ENCODE assay signal across 8 mouse cellular contexts in the genomic region with DNA sequence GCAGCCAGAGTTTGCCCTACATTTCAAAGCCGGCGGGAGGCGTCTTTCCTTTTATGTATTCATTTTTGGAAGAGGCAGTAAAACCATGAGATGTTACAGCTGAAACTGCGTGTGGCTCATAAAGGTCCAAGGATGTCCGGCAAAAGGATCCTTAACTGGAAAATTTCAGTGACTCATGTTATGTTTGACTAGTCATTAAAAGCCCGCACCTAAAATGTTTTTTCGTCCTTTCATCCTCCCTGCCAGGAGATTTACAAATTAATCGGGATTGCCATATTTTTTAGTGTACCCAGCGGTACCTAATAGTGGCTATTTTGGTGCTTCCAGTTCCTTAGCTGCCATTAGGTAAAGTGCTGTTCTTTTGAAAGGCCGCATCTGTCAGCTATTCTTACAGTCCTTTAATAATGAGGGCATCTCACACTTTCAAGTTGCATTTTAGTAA. TPM values are rescaled to one million over a fixed set of nuclear protein-coding genes. Genes with fewer than 3 reads are reported as not detected.
DNase-seq lines count a peak whose midpoint lies in the region; ATAC-seq and TF ChIP-seq lines count a peak whose summit lies in the region.
"Had no signal": no experiment of that assay in that cellular context is flagged by ENCODE, and none has a peak within 500 bp of the region (broad histone marks: within the 10 kb centered on the region; RNA-seq: fewer than 3 reads in every experiment).

No protein-coding gene starts in this region.

- H3K4me3 ChIP-seq in liver, adult 2 months (ENCODE audit: insufficient read depth, low read depth, low read length) = peak overlapping the region; percentile 75
- peak overlapping the region; percentile 98 for H3K4me3 ChIP-seq in embryonic facial prominence, embryonic 15.5 days (replicated peaks)
- peak overlapping the region; percentile 98 for H3K4me3 ChIP-seq in intestine, embryonic 16.5 days (ENCODE audit: low read length)
- H3K4me3 ChIP-seq in neural tube, embryonic 14.5 days (ENCODE audit: low read depth, low read length) = peak overlapping the region; percentile 92

- peaks cover 8% of the 10 kb centered on the region for H3K4me1 ChIP-seq in liver, adult 2 months (ENCODE audit: control insufficient read depth, insufficient read depth, low read length)
- H3K4me1 ChIP-seq in embryonic facial prominence, embryonic 15.5 days = peaks cover 15% of the 10 kb centered on the region
- H3K4me1 ChIP-seq in intestine, embryonic 16.5 days (ENCODE audit: control insufficient read depth, insufficient read depth, low read length) = peaks cover 13% of the 10 kb centered on the region
- peaks cover 15% of the 10 kb centered on the region for H3K4me1 ChIP-seq in neural tube, embryonic 14.5 days (ENCODE audit: control insufficient read depth, insufficient read depth, low read length)

- H3K9me3 ChIP-seq in embryonic facial prominence, embryonic 15.5 days (replicated peaks) = no peaks in the 10 kb centered on the region
- H3K9me3 ChIP-seq in intestine, embryonic 16.5 days (ENCODE audit: control insufficient read depth, low read length) = no peaks in the 10 kb centered on the region
- no peaks in the 10 kb centered on the region for H3K9me3 ChIP-seq in neural tube, embryonic 14.5 days (ENCODE audit: control insufficient read depth, low read length)

- no peaks in the 10 kb centered on the region for H3K27me3 ChIP-seq in liver, adult 2 months (ENCODE audit: control insufficient read depth, insufficient read depth, low read length)
- H3K27me3 ChIP-seq in embryonic facial prominence, embryonic 15.5 days = no peaks in the 10 kb centered on the region
- no peaks in the 10 kb centered on the region for H3K27me3 ChIP-seq in intestine, embryonic 16.5 days (replicated peaks; ENCODE audit: control insufficient read depth, insufficient read depth, low read length)
- no peaks in the 10 kb centered on the region for H3K27me3 ChIP-seq in neural tube, embryonic 14.5 days (ENCODE audit: control insufficient read depth, insufficient read depth, low read length)

- 10% methylated on average over 10 of the region's 10 CpGs for WGBS in liver, adult 2 months
- 17% methylated on average over 10 of the region's 10 CpGs for WGBS in embryonic facial prominence, embryonic 15.5 days
- WGBS in intestine, embryonic 16.5 days = 12% methylated on average over 10 of the region's 10 CpGs
- WGBS in neural tube, embryonic 14.5 days = 9% methylated on average over 10 of the region's 10 CpGs

- DNase-seq in liver, adult 2 months (ENCODE audit: extremely low read depth, low read depth, low spot score) = no peak
- no peak for DNase-seq in liver
- no peak for DNase-seq in left cerebral cortex, adult 18-20 months (ENCODE audit: low spot score in 2 of 2)
- DNase-seq in MN1 (ENCODE audit: low spot score) = no peak

- peak overlapping the region; percentile 55 for H3K4me2 ChIP-seq in embryonic facial prominence, embryonic 15.5 days (replicated peaks)
- H3K4me2 ChIP-seq in intestine, embryonic 16.5 days (ENCODE audit: low read depth, low read length) = peak overlapping the region; percentile 48
- H3K4me2 ChIP-seq in neural tube, embryonic 14.5 days (ENCODE audit: low read depth, low read length) = peak overlapping the region; percentile 72

- H3K9ac ChIP-seq in liver, adult 2 months (ENCODE audit: low read depth, low read length) = peak overlapping the region; percentile 75
- H3K9ac ChIP-seq in embryonic facial prominence, embryonic 15.5 days = peak overlapping the region; percentile 58
- H3K9ac ChIP-seq in intestine, embryonic 16.5 days (ENCODE audit: low read depth, low read length) = peak overlapping the region; percentile 74
- peak overlapping the region; percentile 82 for H3K9ac ChIP-seq in neural tube, embryonic 14.5 days (replicated peaks; ENCODE audit: low read depth, low read length)

- peak overlapping the region; percentile 84 for H3K27ac ChIP-seq in liver, adult 2 months (replicated peaks; ENCODE audit: insufficient read depth, low read depth, low read length)
- peak overlapping the region; percentile 92 for H3K27ac ChIP-seq in embryonic facial prominence, embryonic 15.5 days (replicated peaks)
- H3K27ac ChIP-seq in intestine, embryonic 16.5 days (ENCODE audit: low read length) = peak overlapping the region; percentile 71
- H3K27ac ChIP-seq in neural tube, embryonic 14.5 days (ENCODE audit: low read depth, low read length) = peak overlapping the region; percentile 94

- no peak for TF ChIP-seq CTCF in liver, adult 2 months (IDR thresholded peaks at IDR 0.05; ENCODE audit: low read depth, low read length)

- TF ChIP-seq POLR2A in liver, adult 2 months (IDR thresholded peaks at IDR 0.05; ENCODE audit: extremely low read depth, insufficient read depth, low read length) = no peak

- H3K79me2 ChIP-seq in liver, adult 2 months (ENCODE audit: control insufficient read depth, insufficient read depth, low read length) = peaks cover 15% of the 10 kb centered on the region; the same call in 1 of the 2 replicates

- no peak for ATAC-seq in embryonic facial prominence, embryonic 15.5 days (ENCODE audit: insufficient number of reproducible peaks, low FRiP score, low TSS enrichment, low read depth)
- ATAC-seq in intestine, embryonic 16.5 days = no peak
- peak; percentile 0; the same call in 1 of the 2 replicates for ATAC-seq in neural tube, embryonic 14.5 days (ENCODE audit: low read depth)

- H3K36me3 ChIP-seq in liver, adult 2 months (ENCODE audit: control insufficient read depth, insufficient read depth, low read length) = no peaks in the 10 kb centered on the region
- no peaks in the 10 kb centered on the region for H3K36me3 ChIP-seq in embryonic facial prominence, embryonic 15.5 days
- no peaks in the 10 kb centered on the region for H3K36me3 ChIP-seq in intestine, embryonic 16.5 days (ENCODE audit: control insufficient read depth, insufficient read depth, low read length)
- H3K36me3 ChIP-seq in neural tube, embryonic 14.5 days (ENCODE audit: control insufficient read depth, insufficient read depth, low read length) = no peaks in the 10 kb centered on the region

RNA-seq across cellular contexts. Expression of a gene that starts 0.6 kb away (rescaled TPM):
- total RNA-seq in liver, adult 2 months (2014; rRNA removed) = 35.9 and 37.9 TPM in 2 replicates
- 17.6 and 19.7 TPM in 2 replicates for polyA plus RNA-seq in liver, adult 2 months (2012; rRNA removed)
- polyA plus RNA-seq in embryonic facial prominence, embryonic 15.5 days (2015; fragmentation: Nextera tagmentation; extraction: Ambion mirVana) = 77.0 and 77.7 TPM in 2 replicates
- polyA plus RNA-seq in intestine, embryonic 16.5 days (2015; fragmentation: Nextera tagmentation; extraction: Ambion mirVana) = 53.0 and 54.9 TPM in 2 replicates
- 53.2 and 59.1 TPM in 2 replicates for polyA plus RNA-seq in neural tube, embryonic 14.5 days (2014; fragmentation: Nextera tagmentation; extraction: Ambion mirVana)
- total RNA-seq in left cerebral cortex, adult 18-20 months (2021) = 10 to 100 TPM; 82.7 to 85.1 TPM

RNA-seq across cellular contexts. Expression of a gene that starts 51.6 kb away (rescaled TPM):
- 25.0 and 28.7 TPM in 2 replicates for total RNA-seq in liver, adult 2 months (2014; rRNA removed)
- 4.2 and 4.5 TPM in 2 replicates for polyA plus RNA-seq in liver, adult 2 months (2012; rRNA removed)
- 153 and 159 TPM in 2 replicates for polyA plus RNA-seq in embryonic facial prominence, embryonic 15.5 days (2015; fragmentation: Nextera tagmentation; extraction: Ambion mirVana)
- 150 and 170 TPM in 2 replicates for polyA plus RNA-seq in intestine, embryonic 16.5 days (2015; fragmentation: Nextera tagmentation; extraction: Ambion mirVana)
- 141 and 154 TPM in 2 replicates for polyA plus RNA-seq in neural tube, embryonic 14.5 days (2014; fragmentation: Nextera tagmentation; extraction: Ambion mirVana)
- total RNA-seq in left cerebral cortex, adult 18-20 months (2021) = 10 to 100 TPM; 49.5 to 51.7 TPM

RNA-seq across cellular contexts. Expression of a gene that starts 58.9 kb away (rescaled TPM):
- total RNA-seq in liver, adult 2 months (2014; rRNA removed) = not detected in 2 replicates
- not detected in 2 replicates for polyA plus RNA-seq in liver, adult 2 months (2012; rRNA removed)
- not detected in 2 replicates for polyA plus RNA-seq in embryonic facial prominence, embryonic 15.5 days (2015; fragmentation: Nextera tagmentation; extraction: Ambion mirVana)
- polyA plus RNA-seq in intestine, embryonic 16.5 days (2015; fragmentation: Nextera tagmentation; extraction: Ambion mirVana) = not detected in 2 replicates
- polyA plus RNA-seq in neural tube, embryonic 14.5 days (2014; fragmentation: Nextera tagmentation; extraction: Ambion mirVana) = 0.45 TPM in 1 of 2 replicates, not detected in the other
- total RNA-seq in left cerebral cortex, adult 18-20 months (2021) = under 1 TPM; 0.46 to 0.73 TPM
- total RNA-seq: adrenal gland, postnatal 4 days had no signal

Comparison
In these comparisons a context has a peak if more than half of its experiments do, and no peak if none do; other contexts are left out.
1. RNA of a gene that starts 51.6 kb away (polyA plus RNA-seq): 150 to 170 TPM in intestine, embryonic 16.5 days, 153 to 159 TPM in embryonic facial prominence, embryonic 15.5 days and 141 to 154 TPM in neural tube, embryonic 14.5 days; 4.2 to 4.5 TPM in liver, adult 2 months; every median in the first group is over 10 times any median in the second.
2. Peak in every context shown above with its lines, with median percentiles within 50 percentile points of each other: H3K27ac ChIP-seq, H3K4me3 ChIP-seq, H3K9ac ChIP-seq and H3K4me2 ChIP-seq.